Mouse (Mus musculus): ENCODE data around the gene Slc44a2. TPM values are rescaled to one million over a fixed set of nuclear protein-coding genes. Genes with fewer than 3 reads are reported as not detected.

The Slc44a2 gene
- polyA plus RNA-seq, 1 experiment from 2014 or later, result 79.9 TPM

DNA sequence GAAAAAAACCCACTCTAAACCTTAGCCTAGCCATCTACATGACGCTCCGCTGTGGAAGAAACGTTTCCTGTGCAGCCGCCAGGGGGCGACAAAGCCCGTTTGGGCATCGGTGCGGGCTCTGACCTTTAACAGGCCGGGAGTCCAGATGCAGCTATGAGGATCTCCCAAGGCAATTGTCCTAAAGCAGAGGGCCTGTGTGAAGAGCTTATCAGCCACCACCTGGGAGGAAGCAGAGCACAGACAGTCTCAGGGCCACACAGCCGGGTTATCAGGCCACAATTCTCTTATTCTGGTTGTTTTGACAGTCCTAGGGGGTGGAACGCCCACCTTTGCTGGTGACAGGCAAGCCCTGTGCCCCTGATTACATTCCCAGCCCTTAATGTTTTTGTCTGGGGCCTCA is 7.1 kb upstream of the Slc44a2 start:
- peak; percentile 93 for DNase-seq (ENCODE audit: low spot score)
- no peak overlapping the region for H3K27ac ChIP-seq (replicated peaks; ENCODE audit: low read depth, low read length)
- peaks cover 18% of the 10 kb centered on the region for H3K27me3 ChIP-seq (ENCODE audit: control insufficient read depth, insufficient read depth, low read length)
- no peaks in the 10 kb centered on the region for H3K4me1 ChIP-seq (ENCODE audit: control insufficient read depth, insufficient read depth, low read length)
- no peak overlapping the region for H3K9ac ChIP-seq (ENCODE audit: low read length)
- 7% methylated on average over 11 of the region's 11 CpGs for WGBS
- H3K4me3 ChIP-seq (ENCODE audit: low read depth, low read length), result no peak overlapping the region
- no peaks in the 10 kb centered on the region for H3K36me3 ChIP-seq (ENCODE audit: control insufficient read depth, insufficient read depth, low read length)
- no peaks in the 10 kb centered on the region for H3K9me3 ChIP-seq (ENCODE audit: control insufficient read depth, low read length)
- no peak overlapping the region for H3K4me2 ChIP-seq (ENCODE audit: low read depth, severe bottlenecking)
- ATAC-seq (ENCODE audit: insufficient number of reproducible peaks, low FRiP score, low TSS enrichment, low read depth), result no peak

- Histone ChIP-seq H3K36me3 (ENCODE audit: control insufficient read depth, insufficient read depth, low read length) (no peaks in the 10 kb centered on the region), H3K4me3 (ENCODE audit: low read depth, low read length) (no peak overlapping the region), H3K4me2 (ENCODE audit: low read depth, severe bottlenecking) (no peak overlapping the region), H3K4me1 (ENCODE audit: control insufficient read depth, insufficient read depth, low read length) (no peaks in the 10 kb centered on the region), H3K27ac (replicated peaks; ENCODE audit: low read depth, low read length) (no peak overlapping the region), H3K9ac (ENCODE audit: low read length) (no peak overlapping the region), H3K27me3 (ENCODE audit: control insufficient read depth, insufficient read depth, low read length) (peaks cover 18% of the 10 kb centered on the region), H3K9me3 (ENCODE audit: control insufficient read depth, low read length) (no peaks in the 10 kb centered on the region)
- 85% methylated on average over 9 of the region's 9 CpGs for WGBS
- ATAC-seq (ENCODE audit: insufficient number of reproducible peaks, low FRiP score, low TSS enrichment, low read depth) (no peak), DNase-seq (ENCODE audit: low spot score) (no peak)
Measured at GRCm38 (mm10) chr9:21314367-21315140, 5.9 kb upstream of the Slc44a2 start.

GRCm38 (mm10) chr9:21315421-21315820 is 5.1 kb upstream of the Slc44a2 start:
- 66% methylated on average over 5 of the region's 5 CpGs for WGBS
- DNase-seq (ENCODE audit: low spot score) (no peak), ATAC-seq (ENCODE audit: insufficient number of reproducible peaks, low FRiP score, low TSS enrichment, low read depth) (no peak)
- no peaks in the 10 kb centered on the region for H3K36me3 ChIP-seq (ENCODE audit: control insufficient read depth, insufficient read depth, low read length)
- H3K4me1 ChIP-seq (ENCODE audit: control insufficient read depth, insufficient read depth, low read length), result no peaks in the 10 kb centered on the region
- H3K4me2 ChIP-seq (ENCODE audit: low read depth, severe bottlenecking), result no peak overlapping the region
- no peak overlapping the region for H3K4me3 ChIP-seq (ENCODE audit: low read depth, low read length)
- H3K9ac ChIP-seq (ENCODE audit: low read length), result no peak overlapping the region
- peaks cover 18% of the 10 kb centered on the region for H3K27me3 ChIP-seq (ENCODE audit: control insufficient read depth, insufficient read depth, low read length)
- H3K9me3 ChIP-seq (ENCODE audit: control insufficient read depth, low read length), result no peaks in the 10 kb centered on the region
- H3K27ac ChIP-seq (replicated peaks; ENCODE audit: low read depth, low read length), result no peak overlapping the region

DNA sequence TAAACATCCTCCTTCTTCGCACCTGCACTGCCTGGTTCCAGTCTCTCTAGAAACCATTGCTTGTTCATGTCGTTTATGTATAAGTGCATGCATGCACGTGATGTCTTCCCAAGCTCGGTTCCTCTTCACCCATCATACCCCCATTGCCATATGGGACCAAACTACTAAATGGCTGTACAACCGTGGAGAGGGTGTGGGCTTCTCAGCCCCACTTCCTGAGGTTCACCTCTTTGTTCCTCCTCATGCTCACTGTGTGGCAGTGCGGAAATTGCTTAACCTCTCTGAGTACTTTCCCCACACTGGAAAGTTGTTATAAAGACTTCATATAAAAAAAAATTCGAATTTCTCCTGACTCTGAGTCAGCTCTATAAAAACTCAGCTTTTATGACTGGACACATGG is 3.8 kb upstream of the Slc44a2 start:
- H3K27me3 ChIP-seq (ENCODE audit: control insufficient read depth, insufficient read depth, low read length), result peaks cover 12% of the 10 kb centered on the region
- H3K4me1 ChIP-seq (ENCODE audit: control insufficient read depth, insufficient read depth, low read length), result peaks cover 6% of the 10 kb centered on the region
- no peak overlapping the region for H3K4me2 ChIP-seq (ENCODE audit: low read depth, severe bottlenecking)
- WGBS, result 79% methylated on average over 7 of the region's 7 CpGs
- H3K27ac ChIP-seq (replicated peaks; ENCODE audit: low read depth, low read length), result no peak overlapping the region
- DNase-seq (ENCODE audit: low spot score), result no peak
- ATAC-seq (ENCODE audit: insufficient number of reproducible peaks, low FRiP score, low TSS enrichment, low read depth), result no peak
- H3K9ac ChIP-seq (ENCODE audit: low read length), result no peak overlapping the region
- no peaks in the 10 kb centered on the region for H3K9me3 ChIP-seq (ENCODE audit: control insufficient read depth, low read length)
- H3K36me3 ChIP-seq (ENCODE audit: control insufficient read depth, insufficient read depth, low read length), result no peaks in the 10 kb centered on the region
- no peak overlapping the region for H3K4me3 ChIP-seq (ENCODE audit: low read depth, low read length)

GRCm38 (mm10) chr9:21318792-21319191 is 1.7 kb upstream of the Slc44a2 start:
- Histone ChIP-seq H3K27me3 (ENCODE audit: control insufficient read depth, insufficient read depth, low read length) (no peaks in the 10 kb centered on the region), H3K27ac (replicated peaks; ENCODE audit: low read depth, low read length) (no peak overlapping the region), H3K4me2 (ENCODE audit: low read depth, severe bottlenecking) (no peak overlapping the region), H3K4me1 (ENCODE audit: control insufficient read depth, insufficient read depth, low read length) (peaks cover 10% of the 10 kb centered on the region), H3K9me3 (ENCODE audit: control insufficient read depth, low read length) (no peaks in the 10 kb centered on the region), H3K9ac (ENCODE audit: low read length) (no peak overlapping the region), H3K36me3 (ENCODE audit: control insufficient read depth, insufficient read depth, low read length) (no peaks in the 10 kb centered on the region), H3K4me3 (ENCODE audit: low read depth, low read length) (no peak overlapping the region)
- DNase-seq (ENCODE audit: low spot score) (no peak), ATAC-seq (ENCODE audit: insufficient number of reproducible peaks, low FRiP score, low TSS enrichment, low read depth) (no peak)
- 88% methylated on average over 6 of the region's 6 CpGs for WGBS

DNA sequence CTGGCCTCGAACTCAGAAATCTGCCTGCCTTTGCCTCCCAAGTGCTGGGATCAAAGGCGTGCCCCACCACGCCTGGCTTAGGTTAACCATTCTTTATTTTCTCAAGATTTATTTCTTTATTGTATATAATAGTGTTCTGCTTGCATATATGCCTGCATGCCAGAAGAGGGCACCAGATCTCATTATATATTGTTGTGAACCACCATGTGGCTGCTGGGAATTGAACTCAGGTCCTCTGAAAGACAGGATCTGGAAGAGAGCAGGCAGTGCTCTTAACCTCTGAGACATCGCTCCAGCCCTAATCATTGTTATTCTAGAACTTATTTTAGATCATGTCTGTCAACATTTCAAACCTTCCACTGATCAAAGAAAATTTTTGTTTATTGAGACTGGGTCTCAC is 995 bp upstream of the Slc44a2 start:
- DNase-seq (ENCODE audit: low spot score) (no peak), ATAC-seq (ENCODE audit: insufficient number of reproducible peaks, low FRiP score, low TSS enrichment, low read depth) (no peak)
- Histone ChIP-seq H3K9ac (ENCODE audit: low read length) (no peak overlapping the region), H3K36me3 (ENCODE audit: control insufficient read depth, insufficient read depth, low read length) (no peaks in the 10 kb centered on the region), H3K4me3 (ENCODE audit: low read depth, low read length) (no peak overlapping the region), H3K27ac (replicated peaks; ENCODE audit: low read depth, low read length) (no peak overlapping the region), H3K9me3 (ENCODE audit: control insufficient read depth, low read length) (no peaks in the 10 kb centered on the region), H3K4me2 (ENCODE audit: low read depth, severe bottlenecking) (no peak overlapping the region), H3K27me3 (ENCODE audit: control insufficient read depth, insufficient read depth, low read length) (no peaks in the 10 kb centered on the region), H3K4me1 (ENCODE audit: control insufficient read depth, insufficient read depth, low read length) (peaks cover 10% of the 10 kb centered on the region)
- WGBS, result 91% methylated on average over 4 of the region's 4 CpGs

GRCm38 (mm10) chr9:21320280-21320618 is 249 bp upstream of the Slc44a2 start:
- H3K9ac ChIP-seq (ENCODE audit: low read length), result no peak overlapping the region
- WGBS, result 36% methylated on average over 4 of the region's 4 CpGs

DNA sequence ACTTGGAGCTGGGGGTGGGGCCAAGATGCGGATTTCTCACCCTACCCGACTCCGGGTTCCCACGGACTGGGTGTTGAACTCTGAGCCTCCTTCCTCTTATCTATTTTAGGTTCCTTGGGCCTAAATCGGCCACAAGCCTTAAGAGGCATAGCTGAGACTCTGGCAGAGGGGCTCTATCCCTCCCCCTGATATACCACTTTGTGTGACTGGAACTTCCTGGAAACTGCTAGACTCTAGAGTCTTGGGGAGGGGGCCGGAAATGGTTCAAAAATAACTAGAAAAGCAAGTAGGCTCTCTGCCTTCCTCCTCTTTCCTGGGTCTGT is 976 bp downstream of the Slc44a2 start:
- Histone ChIP-seq H3K9ac (ENCODE audit: low read length) (peak overlapping the region; percentile 76), H3K4me1 (ENCODE audit: control insufficient read depth, insufficient read depth, low read length) (peaks cover 10% of the 10 kb centered on the region), H3K27ac (replicated peaks; ENCODE audit: low read depth, low read length) (no peak overlapping the region), H3K27me3 (ENCODE audit: control insufficient read depth, insufficient read depth, low read length) (no peaks in the 10 kb centered on the region), H3K4me2 (ENCODE audit: low read depth, severe bottlenecking) (peak overlapping the region; percentile 61), H3K9me3 (ENCODE audit: control insufficient read depth, low read length) (no peaks in the 10 kb centered on the region), H3K36me3 (ENCODE audit: control insufficient read depth, insufficient read depth, low read length) (no peaks in the 10 kb centered on the region), H3K4me3 (ENCODE audit: low read depth, low read length) (peak overlapping the region; percentile 76)
- WGBS, result 14% methylated on average over 6 of the region's 6 CpGs
- DNase-seq (ENCODE audit: low spot score), result no peak
- no peak for ATAC-seq (ENCODE audit: insufficient number of reproducible peaks, low FRiP score, low TSS enrichment, low read depth)

More at GRCm38 (mm10) chr9:21320280-21320618, 249 bp upstream of the Slc44a2 start:
- Histone ChIP-seq H3K4me3 (ENCODE audit: low read depth, low read length) (peak overlapping the region; percentile 76), H3K27ac (replicated peaks; ENCODE audit: low read depth, low read length) (no peak overlapping the region), H3K27me3 (ENCODE audit: control insufficient read depth, insufficient read depth, low read length) (no peaks in the 10 kb centered on the region), H3K4me2 (ENCODE audit: low read depth, severe bottlenecking) (peak overlapping the region; percentile 61), H3K36me3 (ENCODE audit: control insufficient read depth, insufficient read depth, low read length) (no peaks in the 10 kb centered on the region), H3K4me1 (ENCODE audit: control insufficient read depth, insufficient read depth, low read length) (peaks cover 10% of the 10 kb centered on the region), H3K9me3 (ENCODE audit: control insufficient read depth, low read length) (no peaks in the 10 kb centered on the region)
- ATAC-seq (ENCODE audit: insufficient number of reproducible peaks, low FRiP score, low TSS enrichment, low read depth), result peak; percentile 23; the same call in 1 of the 2 replicates
- DNase-seq (ENCODE audit: low spot score), result no peak
